Mouse (Mus musculus): ENCODE data around the gene Atp8b3.

Atp8b3 gene

DNA sequence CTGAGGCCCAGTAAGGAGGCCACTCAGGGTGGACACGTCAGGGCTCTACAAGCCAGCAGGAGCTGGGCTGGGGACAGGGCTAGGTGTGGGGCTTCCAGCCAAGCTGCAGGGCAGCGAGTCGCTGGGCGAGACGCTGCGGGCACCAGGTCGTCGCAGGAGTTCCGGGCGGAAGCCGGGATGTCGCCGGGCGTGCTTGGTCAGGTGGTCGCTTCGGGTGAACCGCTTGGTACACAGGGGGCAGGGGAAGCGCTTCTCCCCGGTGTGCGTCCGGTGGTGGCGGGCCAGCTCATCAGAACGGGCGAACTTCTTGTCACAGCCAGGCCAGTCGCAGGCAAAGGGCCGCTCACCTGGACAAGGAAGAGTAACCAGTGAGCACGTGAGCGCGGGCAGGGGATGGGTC, 30.0 kb upstream of the Atp8b3 start:
- DNase-seq (ENCODE audit: low spot score in 2 of 2): no peak

DNA sequence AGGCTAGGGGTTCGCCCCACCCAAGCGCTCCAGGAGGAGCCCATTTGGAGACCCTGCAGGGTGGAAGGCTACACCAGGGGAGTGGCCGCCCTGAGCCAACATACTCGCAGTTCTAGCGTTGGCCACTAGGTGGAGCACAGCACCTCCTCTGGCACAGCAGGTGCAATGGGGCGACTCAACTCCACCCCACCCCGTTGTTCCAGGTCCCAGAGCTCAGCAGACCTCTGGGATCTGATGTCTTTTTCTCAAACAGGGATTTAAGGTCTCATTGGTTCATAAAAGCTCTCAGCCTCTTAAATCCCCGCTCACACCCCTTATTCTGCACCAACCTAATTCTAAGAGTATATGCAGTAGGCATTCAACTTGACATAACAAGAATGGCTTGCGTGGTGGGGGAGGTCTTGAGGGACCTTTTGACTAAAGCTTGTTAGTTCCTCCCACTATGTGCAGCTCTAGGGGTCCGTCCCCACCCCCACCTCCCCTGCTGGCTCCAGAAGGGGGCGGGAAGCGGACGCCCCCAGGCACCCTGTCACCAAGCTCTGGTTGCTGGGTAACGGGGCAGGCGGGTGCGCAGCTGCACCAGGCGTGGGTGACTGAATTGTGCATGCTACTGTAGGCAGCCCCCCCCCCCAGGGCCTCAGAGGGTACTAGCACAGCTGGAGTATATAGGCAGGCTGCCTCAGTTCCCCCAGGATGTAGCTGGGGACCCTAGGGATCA, 27.6 kb upstream of the Atp8b3 start:
- DNase-seq (ENCODE audit: low spot score in 2 of 2): peak; percentile 79 to 81

DNA sequence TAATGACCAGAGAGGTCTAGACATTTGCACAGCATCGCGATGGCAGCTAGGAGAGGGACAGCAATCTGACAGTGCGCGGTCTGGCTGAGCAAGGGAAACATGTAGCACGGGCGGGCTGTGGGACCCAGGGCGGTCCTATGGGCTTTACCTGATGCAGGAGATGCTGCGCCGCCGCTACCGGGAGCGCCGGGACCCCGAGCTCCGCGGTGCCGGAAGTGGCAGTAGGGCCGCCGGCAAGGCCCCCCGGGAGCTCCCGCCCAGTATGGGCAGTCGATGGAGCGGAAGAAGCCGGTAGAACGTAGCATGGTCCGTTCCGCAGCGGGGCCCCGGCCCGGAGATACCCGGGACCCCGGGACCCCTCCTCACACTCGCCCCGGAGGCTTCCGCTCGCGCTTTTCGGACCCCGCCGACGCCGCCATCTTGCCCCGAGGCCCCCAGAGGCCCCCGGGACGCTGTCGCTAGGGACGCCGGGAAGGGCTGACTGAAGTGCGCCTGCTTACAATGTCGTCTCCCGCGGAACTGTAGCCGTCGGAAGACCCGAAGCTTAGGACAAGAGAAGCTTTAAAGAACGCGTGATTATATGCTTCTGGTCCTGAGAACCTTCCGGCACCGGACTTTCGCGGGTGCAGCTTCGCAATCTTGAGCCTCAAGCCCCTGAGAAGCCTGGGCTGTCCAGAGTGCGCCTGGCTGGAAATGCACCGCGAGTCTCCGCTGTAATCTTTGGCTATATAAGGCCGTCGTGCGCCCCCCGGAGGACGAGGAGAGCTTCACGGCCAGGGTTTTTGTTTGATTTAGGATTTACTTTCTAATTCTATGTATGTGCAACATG, 22.4 kb upstream of the Atp8b3 start, which contains the start of gene Rexo1:
TSS of gene Rexo1 (minus strand) at position 445 of the 829 bp plus-strand sequence.
- DNase-seq (ENCODE audit: low spot score in 2 of 2): peak; percentile 92 to 95

DNA sequence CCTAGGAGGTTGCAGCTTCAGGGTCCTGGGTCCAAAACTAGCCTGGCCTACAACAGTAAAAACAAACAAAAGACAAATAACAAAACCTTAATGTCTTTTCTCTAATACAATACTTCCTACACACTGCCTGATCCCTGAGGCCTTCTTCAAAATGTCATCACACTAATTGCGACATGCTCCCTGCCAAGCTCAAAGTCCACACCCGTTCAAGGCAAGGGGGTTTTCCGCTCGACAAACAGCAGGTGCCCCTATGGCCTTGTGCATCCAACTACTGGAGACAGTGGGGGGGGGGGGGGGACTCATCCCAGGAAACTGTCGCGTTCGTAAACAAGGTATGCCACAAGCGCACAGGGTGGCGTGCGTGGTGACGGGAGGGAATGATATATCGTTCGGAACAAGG, 21.7 kb upstream of the Atp8b3 start:
- DNase-seq (ENCODE audit: low spot score in 2 of 2): no peak

DNA sequence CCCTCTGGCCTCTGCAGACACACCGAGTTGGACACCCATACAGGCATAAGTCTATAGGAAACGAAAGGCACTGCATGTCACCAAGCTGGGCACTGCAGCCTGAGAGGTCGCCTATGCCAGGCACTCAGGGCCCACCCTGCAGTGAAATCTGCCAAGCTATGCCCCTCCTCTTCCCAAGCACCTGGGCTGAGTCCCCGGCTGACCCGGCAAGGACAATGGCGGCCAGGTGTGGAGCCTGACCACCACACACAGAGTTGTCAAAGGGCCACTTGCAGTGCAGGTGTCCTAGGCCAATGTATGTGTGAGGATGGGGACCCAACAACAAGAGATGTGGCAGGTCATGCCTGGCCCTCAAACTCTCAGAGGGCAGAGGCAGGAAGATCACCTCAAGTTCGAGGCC, 20.5 kb upstream of the Atp8b3 start:
- no peak for DNase-seq (ENCODE audit: low spot score in 2 of 2)

DNA sequence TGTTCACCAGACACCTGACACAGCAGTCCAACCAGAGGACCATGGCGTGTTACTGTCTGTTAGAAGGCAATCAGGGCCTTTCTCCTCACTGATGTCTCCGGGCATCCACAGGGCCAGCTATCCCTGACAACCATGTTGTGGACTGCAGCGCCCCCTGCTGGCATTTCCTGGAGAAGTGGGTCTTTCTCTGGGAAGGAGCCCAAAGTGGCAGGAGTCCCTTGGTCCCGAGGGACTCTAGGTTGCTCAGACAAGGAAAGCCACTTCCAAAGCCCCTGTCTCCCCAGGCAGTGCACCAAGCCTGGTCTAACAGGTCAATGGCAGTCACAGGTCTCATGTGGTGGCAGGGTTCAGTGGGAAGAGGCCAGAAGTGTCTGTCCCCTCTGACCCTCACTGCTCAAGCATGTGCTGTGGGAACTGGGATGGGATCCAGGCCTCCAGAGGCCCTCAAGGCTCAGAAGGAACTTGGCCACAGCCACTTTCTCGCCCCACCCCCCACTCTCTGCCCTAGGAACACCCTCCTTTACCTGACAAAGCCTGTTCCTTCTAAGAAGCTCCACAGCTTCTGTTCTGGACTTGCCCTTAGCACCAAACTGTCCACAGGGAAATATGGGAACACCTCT, 18.5 kb upstream of the Atp8b3 start:
- peak; percentile 46 to 68 for DNase-seq (ENCODE audit: low spot score in 2 of 2)

DNA sequence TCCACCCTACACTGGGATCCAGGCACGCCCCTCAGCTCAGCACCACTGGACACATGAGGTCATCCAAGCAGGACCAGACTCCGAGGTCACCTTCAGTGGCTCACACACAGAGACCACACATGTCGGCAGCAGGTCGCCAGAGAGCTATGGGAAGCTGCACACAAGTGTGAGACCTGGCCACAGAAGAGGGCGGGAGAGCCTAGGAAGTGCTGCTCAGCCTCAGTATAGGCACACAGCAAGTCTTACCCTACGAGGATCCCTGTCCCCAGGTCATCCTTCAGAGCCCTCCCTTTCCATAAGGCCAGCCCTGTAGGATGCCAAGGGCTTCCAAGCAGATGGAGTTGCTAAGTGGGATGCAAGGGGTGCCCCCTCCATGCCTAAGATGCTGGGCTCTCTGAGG, 15.1 kb upstream of the Atp8b3 start:
- no peak for DNase-seq (ENCODE audit: low spot score in 2 of 2)

DNA sequence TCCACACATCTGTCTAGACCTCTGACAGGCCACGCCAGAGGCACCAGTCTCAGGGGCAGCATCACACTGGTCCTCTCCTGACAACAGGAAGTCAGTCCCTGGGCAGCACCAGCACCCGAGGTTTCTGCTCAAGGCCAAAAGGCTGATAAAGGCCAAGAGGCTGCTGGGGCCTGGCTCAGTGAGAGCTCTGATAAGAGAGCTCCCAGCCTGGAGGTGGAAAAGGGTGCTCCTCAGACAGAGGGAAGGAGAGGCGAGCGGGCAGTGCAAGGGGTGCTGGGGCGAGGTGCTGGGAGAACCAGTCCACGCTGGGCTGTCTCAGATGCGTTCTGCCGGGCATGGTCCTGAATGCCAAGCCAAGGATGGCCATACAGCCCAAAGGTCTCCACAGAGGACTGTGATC, 14.7 kb upstream of the Atp8b3 start:
- peak; percentile 62 to 72 for DNase-seq (ENCODE audit: low spot score in 2 of 2)

DNA sequence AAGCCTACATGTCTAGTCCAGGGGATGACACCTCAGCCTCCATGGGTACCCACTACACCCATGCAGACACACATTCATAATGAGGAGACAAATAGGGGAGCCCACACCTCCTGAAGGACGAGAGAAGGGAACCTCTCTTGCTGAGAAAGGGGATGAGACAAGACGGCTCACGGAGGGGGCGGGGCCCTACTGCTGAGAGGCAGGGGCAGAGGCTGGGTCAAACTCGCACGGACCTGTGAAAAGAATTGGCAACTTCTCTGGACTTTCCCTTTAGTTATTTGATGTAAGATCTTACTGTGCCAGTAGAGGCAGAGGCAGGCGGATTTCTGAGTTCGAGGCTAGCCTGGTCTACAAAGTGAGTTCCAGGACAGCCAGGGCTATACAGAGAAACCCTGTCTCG, 13.4 kb upstream of the Atp8b3 start:
- no peak for DNase-seq (ENCODE audit: low spot score in 2 of 2)

DNA sequence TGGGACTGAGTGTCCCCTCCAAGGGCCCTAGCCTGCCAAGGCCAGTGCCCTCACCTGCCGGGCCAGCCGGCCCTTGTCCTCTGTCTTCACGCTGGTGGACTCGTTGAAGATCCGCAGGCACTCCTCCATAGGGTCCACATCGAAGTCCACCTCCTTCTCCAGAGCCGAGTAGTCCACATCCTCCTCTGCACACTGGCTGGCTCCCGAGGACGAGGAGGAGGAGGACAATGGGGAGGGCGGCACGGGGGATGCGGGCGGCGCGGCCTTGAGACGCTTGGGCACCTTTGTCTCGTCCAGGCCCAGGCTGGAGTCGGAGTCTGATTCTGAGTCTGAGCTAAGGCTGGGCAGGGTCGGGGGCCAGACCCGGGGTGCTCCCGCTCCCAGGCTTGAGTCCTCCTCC, 10.4 kb upstream of the Atp8b3 start:
- DNase-seq (ENCODE audit: low spot score in 2 of 2): no peak

DNA sequence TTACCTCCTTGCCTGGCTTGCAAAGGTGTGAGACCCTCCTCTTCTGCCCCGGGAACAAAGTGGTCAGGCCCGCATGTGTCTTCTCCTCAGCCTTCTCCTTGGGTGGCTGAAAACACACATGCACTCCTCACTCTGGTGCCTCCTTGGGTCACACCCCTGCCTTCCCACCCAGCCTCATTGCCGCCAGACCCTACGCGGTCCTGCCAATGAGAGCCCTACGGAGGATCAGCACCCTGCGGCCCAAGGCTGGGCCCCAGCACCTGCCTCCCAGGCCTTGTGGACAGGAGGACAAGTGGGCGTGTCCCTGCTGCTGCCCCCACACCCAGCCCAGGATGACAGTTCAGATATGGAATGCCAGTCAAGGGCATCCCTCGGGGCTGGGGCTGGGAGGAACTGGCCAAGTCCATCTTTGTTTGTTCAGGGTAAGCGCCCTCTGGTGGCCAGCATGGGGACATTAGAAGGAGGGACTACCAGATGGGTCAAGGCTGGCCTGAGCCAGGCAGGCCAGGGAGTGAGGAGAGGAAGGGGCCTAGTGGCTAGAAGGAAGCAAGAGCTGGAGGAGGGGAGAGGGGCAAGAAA, 9.6 kb upstream of the Atp8b3 start:
- peak; percentile 49 to 62 for DNase-seq (ENCODE audit: low spot score in 2 of 2)

DNA sequence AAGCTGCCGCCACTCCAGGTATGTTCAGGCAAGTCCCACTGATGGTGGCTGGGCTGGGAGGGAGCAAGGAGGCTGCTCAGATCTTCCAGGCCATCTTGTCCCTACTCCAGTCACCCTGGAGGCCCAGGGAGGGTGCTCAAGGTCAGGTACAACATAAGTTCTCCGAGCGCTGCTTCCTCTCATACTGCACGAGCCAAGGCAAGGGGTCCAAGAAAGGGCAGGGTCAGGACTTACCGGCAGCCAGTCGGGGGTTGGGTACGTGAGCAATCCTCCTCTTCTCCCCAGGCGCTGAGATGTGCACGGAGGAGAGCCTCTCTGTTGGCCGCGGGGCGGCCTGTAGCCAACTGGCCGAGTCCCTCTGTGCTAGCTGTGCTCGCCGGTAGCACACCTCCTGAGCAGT, 8.6 kb upstream of the Atp8b3 start:
- DNase-seq (ENCODE audit: low spot score in 2 of 2): no peak

DNA sequence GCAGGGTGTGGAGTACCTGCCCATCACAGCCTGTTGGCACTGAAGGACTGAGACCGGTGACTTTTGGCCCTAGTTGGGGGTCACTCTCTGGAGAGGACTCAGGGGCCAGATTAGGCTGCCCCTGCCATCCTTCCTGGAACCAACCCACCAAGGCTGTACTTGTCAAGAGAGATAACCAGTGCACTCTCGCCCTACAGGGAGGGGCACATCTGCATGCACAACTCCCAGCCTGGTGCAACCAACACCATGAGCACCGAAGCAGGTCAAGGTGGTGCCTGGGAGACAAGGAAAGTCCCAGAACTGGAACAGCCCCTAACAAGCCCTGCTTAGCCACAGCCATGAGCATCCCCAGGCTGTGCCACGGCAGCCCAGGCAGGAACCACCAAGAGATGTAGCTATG, 8.0 kb upstream of the Atp8b3 start:
- DNase-seq (ENCODE audit: low spot score in 2 of 2): peak in 1 of 2 experiments; percentile 29

DNA sequence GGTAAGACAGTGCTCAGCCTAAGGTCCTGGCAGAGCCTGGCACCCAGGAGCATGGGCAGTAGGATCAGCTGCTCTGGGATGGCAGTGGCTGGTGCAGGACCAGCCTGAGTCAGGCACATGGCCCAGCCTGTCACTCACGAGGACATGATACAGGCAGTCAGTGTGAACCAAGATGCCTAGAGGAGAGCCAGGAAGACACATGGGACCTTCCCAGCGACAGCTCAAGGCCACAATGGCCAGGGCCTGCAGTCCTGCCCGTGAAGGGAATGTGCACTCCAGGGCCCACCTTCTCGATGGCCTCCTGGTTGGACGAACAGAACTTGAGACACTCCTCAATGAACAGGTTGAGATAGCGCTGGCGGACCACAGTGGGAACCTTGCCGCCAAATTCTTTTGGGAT, 6.7 kb upstream of the Atp8b3 start:
- no peak for DNase-seq (ENCODE audit: low spot score in 2 of 2)

DNA sequence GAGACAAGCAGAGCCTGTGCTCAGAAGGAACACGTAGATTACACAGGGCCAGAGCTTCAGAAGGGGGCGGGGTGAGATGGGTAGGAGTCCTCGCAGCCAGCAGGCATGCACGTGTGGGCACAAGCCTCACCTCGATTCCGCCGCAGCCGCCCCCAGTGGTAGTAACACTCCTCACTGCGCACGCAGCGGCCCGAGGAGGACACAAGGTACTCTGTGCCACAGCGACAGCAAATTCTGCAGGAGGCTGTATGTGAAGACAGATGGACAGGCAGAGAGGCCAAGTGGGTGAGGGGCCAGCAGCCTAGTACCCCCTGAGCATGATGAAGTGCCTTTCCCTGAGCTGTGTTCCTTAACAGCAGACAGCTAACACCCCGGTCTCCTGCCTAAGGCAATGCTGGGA, 4.9 kb upstream of the Atp8b3 start:
- DNase-seq (ENCODE audit: low spot score in 2 of 2): no peak

DNA sequence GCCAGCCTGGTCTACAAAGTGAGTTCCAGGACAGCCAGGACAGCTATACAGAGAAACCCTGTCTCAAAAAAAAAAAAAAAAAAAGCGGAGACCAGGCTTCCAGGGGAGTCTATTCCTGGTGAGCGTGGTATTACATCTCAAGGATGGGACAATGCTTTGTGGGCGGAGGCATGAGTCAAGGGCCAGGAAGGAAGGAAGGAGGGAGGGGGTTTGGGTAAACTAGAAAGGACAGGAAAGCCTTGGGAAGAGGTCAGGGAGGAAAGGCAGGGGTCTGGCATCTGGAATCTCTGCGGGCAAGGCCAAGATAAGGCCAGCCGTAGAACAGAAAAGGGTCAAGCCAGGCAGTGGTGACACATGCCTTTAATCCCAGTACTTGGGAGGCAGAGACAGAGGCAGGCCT, 569 bp upstream of the Atp8b3 start:
- no peak for DNase-seq (ENCODE audit: low spot score in 2 of 2)

DNA sequence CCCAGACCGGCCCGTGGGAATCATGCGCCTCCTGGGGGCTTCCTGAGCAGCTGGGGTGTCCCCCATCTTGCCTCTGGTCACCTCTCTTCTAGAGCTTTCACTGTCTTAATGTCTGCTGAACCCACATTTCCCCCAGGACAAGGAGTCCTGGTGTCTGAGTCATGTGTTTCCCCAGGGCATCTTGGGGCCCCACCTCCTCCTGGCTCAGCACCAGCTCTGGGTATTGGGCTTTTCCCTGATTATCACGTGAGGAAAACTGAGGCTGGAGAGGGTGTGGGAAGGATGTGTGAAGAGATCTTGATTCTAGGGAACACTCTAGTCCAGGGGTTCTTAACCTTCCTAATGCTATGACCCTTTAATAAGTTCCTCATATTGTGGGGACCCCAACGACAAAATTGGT, 744 bp downstream of the Atp8b3 start:
- DNase-seq (ENCODE audit: low spot score in 2 of 2): no peak

DNA sequence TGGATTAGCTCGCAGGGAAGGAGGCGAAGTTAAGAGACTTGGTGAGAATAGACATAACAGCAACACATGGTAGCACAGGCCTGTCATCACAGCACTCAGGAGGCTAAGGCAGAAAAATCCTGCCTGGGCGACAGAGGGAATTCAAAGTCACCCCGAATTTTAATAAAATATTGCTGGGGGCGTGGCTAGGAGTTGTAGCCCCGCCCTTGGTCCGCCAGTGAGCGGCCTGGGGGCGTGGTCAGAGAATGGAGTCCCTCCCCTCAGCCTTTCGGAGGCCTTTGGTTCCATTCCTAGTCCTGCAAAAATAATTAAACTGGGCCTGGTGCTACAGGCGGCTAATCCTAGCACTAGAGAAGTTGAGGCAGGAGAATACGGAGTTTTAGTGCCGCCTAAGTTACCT, 3.2 kb downstream of the Atp8b3 start:
- DNase-seq (ENCODE audit: low spot score in 2 of 2): peak in 1 of 2 experiments; percentile 53

DNA sequence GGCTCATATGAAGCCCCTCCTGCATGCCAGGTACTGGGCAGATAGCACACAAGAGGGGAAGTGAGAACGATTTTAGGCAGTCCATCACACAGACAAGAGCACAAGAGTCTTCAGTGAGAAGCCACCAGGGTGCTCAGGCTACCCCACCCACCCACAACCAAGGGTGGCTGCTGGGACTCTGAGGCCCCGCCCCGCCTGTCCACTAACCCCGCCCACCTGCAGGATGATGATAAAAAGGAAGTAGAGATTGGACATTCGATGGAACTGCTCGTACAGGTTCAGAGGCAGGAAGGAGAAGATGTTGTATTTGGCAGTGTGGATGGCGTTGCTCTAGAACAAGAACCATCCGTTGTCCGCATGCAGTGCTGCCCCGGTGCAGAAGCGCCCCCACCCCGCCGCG, 3.9 kb downstream of the Atp8b3 start:
- peak; percentile 76 to 83 for DNase-seq (ENCODE audit: low spot score in 2 of 2)

DNA sequence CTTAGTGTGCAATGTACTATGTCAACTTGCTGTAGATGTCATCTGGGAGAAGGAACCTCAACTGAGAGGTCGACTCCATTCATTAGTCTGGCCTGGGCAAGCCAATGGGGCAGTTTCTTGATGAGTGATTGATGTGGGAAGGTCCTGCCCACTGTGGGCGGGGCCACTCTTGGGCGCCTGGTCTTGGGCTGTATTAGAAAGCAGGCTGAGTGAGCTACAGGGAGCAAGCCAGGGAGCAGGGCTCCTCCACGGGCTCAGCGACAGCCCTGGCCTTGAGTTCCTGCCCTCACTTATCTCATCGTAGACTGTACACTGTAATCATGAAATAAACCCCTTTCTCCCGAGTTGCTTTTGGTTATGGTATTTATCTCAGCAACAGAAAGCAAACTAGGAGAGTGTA, 5.2 kb downstream of the Atp8b3 start:
- peak; percentile 59 to 77 for DNase-seq (ENCODE audit: low spot score in 2 of 2)

DNA sequence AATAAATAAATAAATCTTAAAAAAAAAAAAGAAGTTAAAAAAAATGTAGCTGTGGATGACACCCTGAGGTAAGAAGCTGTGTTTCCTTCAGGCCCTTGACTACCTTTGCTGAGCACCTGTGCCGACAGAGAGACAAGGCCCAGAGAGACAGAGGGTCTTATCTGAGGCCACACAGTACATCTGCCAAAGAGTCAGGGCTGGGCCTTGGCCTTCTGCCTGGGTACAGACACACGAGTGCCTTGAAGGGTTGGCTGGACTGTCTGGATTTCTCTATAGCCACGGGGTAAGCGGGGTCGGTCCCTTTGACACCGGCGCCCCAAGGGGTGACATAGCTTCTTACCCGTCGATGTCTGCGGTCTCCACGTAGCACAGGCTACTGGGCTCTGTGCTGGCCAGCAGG, 6.1 kb downstream of the Atp8b3 start:
- DNase-seq (ENCODE audit: low spot score in 2 of 2): peak; percentile 29 to 60

DNA sequence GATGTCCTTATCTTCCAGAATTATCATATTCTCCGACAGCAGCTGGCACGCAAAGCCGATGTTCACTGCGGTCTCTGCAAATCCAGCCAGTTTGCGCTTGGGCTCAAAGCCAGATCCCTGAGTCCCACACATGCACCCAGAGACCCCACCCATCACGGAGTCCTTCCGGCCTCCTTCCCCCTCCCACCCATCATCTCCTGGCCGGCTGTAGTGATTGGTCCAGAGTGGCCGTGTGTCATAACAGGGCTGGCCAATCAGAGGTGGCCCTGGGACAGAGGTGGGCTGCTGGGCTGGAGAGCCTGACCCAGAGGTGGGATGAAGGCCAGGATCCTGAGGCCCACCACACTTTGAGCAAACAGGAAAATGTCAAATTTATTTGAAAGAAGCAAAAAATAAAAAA, 12.8 kb downstream of the Atp8b3 start:
- no peak for DNase-seq (ENCODE audit: low spot score in 2 of 2)

Data from spleen, postnatal 36 days (tissue).